Mouse (Mus musculus) left cerebral cortex, adult 8-10 months (tissue): Measurements from ENCODE around the gene Gm11127. TPM values are rescaled to one million over a fixed set of nuclear protein-coding genes. Genes with fewer than 3 reads are reported as not detected.
"Not testable (repeated sequence)": the region's sequence is repeated elsewhere in the genome, so short reads cannot be mapped to it uniquely, and the experiment has no call there.

Experiments used
- DNase-seq, 2 experiments: peaks; one replicate each; pipeline ENCODE4 v3.0.0; 2022; ENCODE audit warnings: low spot score in 2 of 2
- total RNA-seq, 4 experiments: library from RNA; stranded (reverse); gene quantifications; 2 replicates each; pipeline ENCODE4 v1.2.4; 2022

The Gm11127 gene
- total RNA-seq, result 1 to 10 TPM in 3 of 4 experiments, under 1 TPM in 1; 0.72 to 3.4 (median 2.0) TPM

- DNase-seq, result not testable (repeated sequence)
Measured at GRCm38 (mm10) chr17:36058362-36058761, at the start of gene Gm11127. Gm11127 (minus strand) TSS chr17:36058371.

GRCm38 (mm10) chr17:36102091-36102490 is 43.9 kb upstream of the Gm11127 start:
- DNase-seq, result not testable (repeated sequence)

- not testable (repeated sequence) for DNase-seq
Measured at GRCm38 (mm10) chr17:36099603-36100002, 41.4 kb upstream of the Gm11127 start.

GRCm38 (mm10) chr17:36093936-36094335 is 35.8 kb upstream of the Gm11127 start:
- no peak for DNase-seq

- DNase-seq, result not testable (repeated sequence)
Measured at GRCm38 (mm10) chr17:36092520-36092919, 34.3 kb upstream of the Gm11127 start.

GRCm38 (mm10) chr17:36091933-36092332 is 33.8 kb upstream of the Gm11127 start:
- DNase-seq, result not testable (repeated sequence)

- DNase-seq, result not testable (repeated sequence)
Measured at GRCm38 (mm10) chr17:36085976-36086375, 27.8 kb upstream of the Gm11127 start.

- DNase-seq, result no peak
Measured at GRCm38 (mm10) chr17:36083870-36084451, 25.8 kb upstream of the Gm11127 start.

GRCm38 (mm10) chr17:36083266-36083869 is 25.2 kb upstream of the Gm11127 start:
- no peak for DNase-seq

GRCm38 (mm10) chr17:36082519-36083232 is 24.5 kb upstream of the Gm11127 start:
- not testable (repeated sequence) for DNase-seq

- not testable (repeated sequence) for DNase-seq
Measured at GRCm38 (mm10) chr17:36081901-36082300, 23.7 kb upstream of the Gm11127 start.

GRCm38 (mm10) chr17:36060829-36061228 is 2.7 kb upstream of the Gm11127 start:
- peak in 1 of 2 experiments; percentile 62 for DNase-seq

- DNase-seq, result not testable (repeated sequence)
Measured at GRCm38 (mm10) chr17:36057927-36058326, 244 bp downstream of the Gm11127 start.

GRCm38 (mm10) chr17:36043286-36043685 is 14.9 kb downstream of the Gm11127 start:
- no peak for DNase-seq

GRCm38 (mm10) chr17:36042610-36043169 is 15.5 kb downstream of the Gm11127 start, which contains the start of the genes H2-T22 and Gm6034:
H2-T22 (minus strand) TSS chr17:36042747.
Gm6034 (plus strand) TSS chr17:36042961.
- peak in 1 of 2 experiments; percentile 68 for DNase-seq

GRCm38 (mm10) chr17:36042055-36042454 is 16.1 kb downstream of the Gm11127 start:
- DNase-seq, result not testable (repeated sequence)

GRCm38 (mm10) chr17:36040604-36041003 is 17.6 kb downstream of the Gm11127 start:
- DNase-seq, result not testable (repeated sequence)

- DNase-seq, result not testable (repeated sequence)
Measured at GRCm38 (mm10) chr17:36036126-36036525, 22.0 kb downstream of the Gm11127 start.

GRCm38 (mm10) chr17:36035010-36035638 is 23.0 kb downstream of the Gm11127 start:
- peak in 1 of 2 experiments; percentile 51 for DNase-seq

- not testable (repeated sequence) for DNase-seq
Measured at GRCm38 (mm10) chr17:36034524-36034923, 23.6 kb downstream of the Gm11127 start.

- not testable (repeated sequence) for DNase-seq
Measured at GRCm38 (mm10) chr17:36032351-36032875, 25.8 kb downstream of the Gm11127 start, which contains the start of gene H2-T23. H2-T23 (minus strand) TSS chr17:36032855.
